Mouse (Mus musculus): Measurements from ENCODE around the gene Kctd2.
"Not testable (repeated sequence)": the region's sequence is repeated elsewhere in the genome, so short reads cannot be mapped to it uniquely, and the experiment has no call there.

Gene Kctd2

GRCm38 (mm10) chr11:115439326-115439725 lies 19.4 kb downstream of the Kctd2 start:
- no peak for DNase-seq (ENCODE audit: low spot score in 2 of 2)

GRCm38 (mm10) chr11:115439906-115440595 lies 20.1 kb downstream of the Kctd2 start, which contains the start of gene Trim80:
Gene Trim80, plus strand, starts transcription at chr11:115440545.
- DNase-seq (ENCODE audit: low spot score in 2 of 2): no peak

GRCm38 (mm10) chr11:115441417-115441816 lies 21.5 kb downstream of the Kctd2 start:
- DNase-seq (ENCODE audit: low spot score in 2 of 2): no peak

GRCm38 (mm10) chr11:115446906-115447305 lies 27.0 kb downstream of the Kctd2 start:
- DNase-seq (ENCODE audit: low spot score in 2 of 2): no peak

- DNase-seq (ENCODE audit: low spot score in 2 of 2): no peak
Measured at GRCm38 (mm10) chr11:115447321-115447885, 27.5 kb downstream of the Kctd2 start.

- no peak for DNase-seq (ENCODE audit: low spot score in 2 of 2)
Measured at GRCm38 (mm10) chr11:115448075-115448474, 28.1 kb downstream of the Kctd2 start.

GRCm38 (mm10) chr11:115448998-115449397 lies 29.1 kb downstream of the Kctd2 start:
- DNase-seq (ENCODE audit: low spot score in 2 of 2): no peak

GRCm38 (mm10) chr11:115450176-115450575 lies 30.2 kb downstream of the Kctd2 start:
- no peak for DNase-seq (ENCODE audit: low spot score in 2 of 2)

GRCm38 (mm10) chr11:115451781-115452241 lies 31.9 kb downstream of the Kctd2 start:
- no peak for DNase-seq (ENCODE audit: low spot score in 2 of 2)

GRCm38 (mm10) chr11:115452281-115452860 lies 32.4 kb downstream of the Kctd2 start:
- DNase-seq (ENCODE audit: low spot score in 2 of 2): no peak

GRCm38 (mm10) chr11:115453306-115453705 lies 33.4 kb downstream of the Kctd2 start:
- DNase-seq (ENCODE audit: low spot score in 2 of 2): no peak

GRCm38 (mm10) chr11:115454822-115455221 lies 34.9 kb downstream of the Kctd2 start:
- not testable (repeated sequence) for DNase-seq (ENCODE audit: low spot score in 2 of 2)

GRCm38 (mm10) chr11:115455619-115456018 lies 35.7 kb downstream of the Kctd2 start:
- DNase-seq (ENCODE audit: low spot score in 2 of 2): no peak

- no peak for DNase-seq (ENCODE audit: low spot score in 2 of 2)
Measured at GRCm38 (mm10) chr11:115456182-115456581, 36.3 kb downstream of the Kctd2 start.

GRCm38 (mm10) chr11:115457405-115457804 lies 37.5 kb downstream of the Kctd2 start:
- no peak for DNase-seq (ENCODE audit: low spot score in 2 of 2)

GRCm38 (mm10) chr11:115460976-115461375 lies 41.0 kb downstream of the Kctd2 start:
- DNase-seq (ENCODE audit: low spot score in 2 of 2): no peak

GRCm38 (mm10) chr11:115461846-115462242 lies 41.9 kb downstream of the Kctd2 start:
- DNase-seq (ENCODE audit: low spot score in 2 of 2): no peak

GRCm38 (mm10) chr11:115462243-115462891 lies 42.4 kb downstream of the Kctd2 start, which contains the start of gene Slc16a5:
Gene Slc16a5, plus strand, starts transcription at chr11:115462474.
- DNase-seq (ENCODE audit: low spot score in 2 of 2): no peak

GRCm38 (mm10) chr11:115463397-115463796 lies 43.5 kb downstream of the Kctd2 start:
- DNase-seq (ENCODE audit: low spot score in 2 of 2): no peak

- DNase-seq (ENCODE audit: low spot score in 2 of 2): no peak
Measured at GRCm38 (mm10) chr11:115464851-115465250, 44.9 kb downstream of the Kctd2 start.

- DNase-seq (ENCODE audit: low spot score in 2 of 2): no peak
Measured at GRCm38 (mm10) chr11:115467217-115467618, 47.3 kb downstream of the Kctd2 start.

- DNase-seq (ENCODE audit: low spot score in 2 of 2): no peak
Measured at GRCm38 (mm10) chr11:115472183-115472582, 52.3 kb downstream of the Kctd2 start.

All from frontal cortex, postnatal 14 days (tissue).